Mouse (Mus musculus) mature B cell (primary cell): ENCODE results near the gene Ccnb3.
"Not testable (repeated sequence)": the region's sequence is repeated elsewhere in the genome, so short reads cannot be mapped to it uniquely, and the experiment has no call there.

Source experiments
- in situ Hi-C: fragments of 300-500 bp; cut with MboI; formaldehyde crosslinking; loops from 2 replicates; pipeline ENCODE4 v1.14.3; 2019

Ccnb3 gene

DNA sequence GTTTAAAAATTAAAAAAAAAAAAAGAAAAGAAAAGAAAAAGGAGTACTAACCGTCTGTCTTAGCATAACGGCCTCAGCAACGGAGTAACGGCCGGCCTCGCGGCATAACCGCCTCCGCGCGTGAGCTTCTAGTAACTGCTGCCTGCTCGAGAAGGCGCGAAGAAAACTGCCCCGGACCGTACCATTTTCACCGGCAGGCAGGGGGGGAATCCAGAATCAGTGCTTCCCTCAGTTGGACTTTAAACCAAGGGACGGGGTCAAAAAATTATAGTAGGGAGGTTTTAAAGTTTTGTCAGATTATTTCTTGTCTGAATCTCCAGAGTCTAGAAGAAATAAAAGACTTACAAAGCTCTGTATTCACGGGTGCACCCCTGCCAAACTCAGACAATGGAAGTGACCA lies at the start of gene Ccnb3:
TSS of gene Ccnb3 (minus strand) at position 101 of the 400 bp plus-strand sequence.
- in situ Hi-C loops: no loop called here

DNA sequence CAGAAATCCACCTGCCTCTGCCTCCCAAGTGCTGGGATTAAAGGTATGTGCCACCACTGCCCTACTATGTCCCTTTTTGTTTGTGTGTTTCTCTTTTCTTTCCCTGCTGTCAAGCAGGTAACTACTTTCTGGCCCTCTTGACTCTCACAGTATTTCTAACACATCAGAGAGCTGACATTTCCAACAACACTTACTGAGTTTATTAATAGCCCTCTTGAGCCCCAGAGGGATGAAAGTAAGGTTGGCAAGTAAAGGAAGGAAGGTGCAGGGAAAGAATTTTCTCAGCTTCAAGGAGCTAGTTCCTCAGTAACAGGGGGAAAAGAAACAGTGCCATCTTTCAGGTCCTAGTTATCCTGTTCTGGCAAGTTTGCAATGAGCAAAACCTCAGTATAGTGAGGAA lies 48.9 kb upstream of the Ccnb3 start:
- in situ Hi-C loops: no loop called here

DNA sequence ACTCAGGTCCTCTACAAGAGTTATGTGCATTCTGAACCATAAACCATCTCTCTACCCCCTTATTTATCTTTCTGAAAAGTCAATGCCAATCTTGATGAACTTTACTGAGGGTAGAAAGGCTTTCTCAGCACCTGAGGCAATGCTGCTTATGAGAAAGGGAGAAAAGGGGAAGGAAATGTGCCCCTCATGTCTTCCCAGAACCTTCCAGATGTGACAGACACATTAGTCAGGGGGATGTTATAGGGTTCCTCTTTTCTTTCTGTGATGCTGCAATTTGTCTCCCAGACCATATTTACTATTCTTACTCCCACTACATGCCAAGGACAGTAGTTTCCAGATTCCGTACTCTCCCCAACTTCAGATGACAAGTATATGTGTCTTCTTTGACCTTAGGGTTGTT lies 44.5 kb upstream of the Ccnb3 start:
- in situ Hi-C loops: no loop called here

DNA sequence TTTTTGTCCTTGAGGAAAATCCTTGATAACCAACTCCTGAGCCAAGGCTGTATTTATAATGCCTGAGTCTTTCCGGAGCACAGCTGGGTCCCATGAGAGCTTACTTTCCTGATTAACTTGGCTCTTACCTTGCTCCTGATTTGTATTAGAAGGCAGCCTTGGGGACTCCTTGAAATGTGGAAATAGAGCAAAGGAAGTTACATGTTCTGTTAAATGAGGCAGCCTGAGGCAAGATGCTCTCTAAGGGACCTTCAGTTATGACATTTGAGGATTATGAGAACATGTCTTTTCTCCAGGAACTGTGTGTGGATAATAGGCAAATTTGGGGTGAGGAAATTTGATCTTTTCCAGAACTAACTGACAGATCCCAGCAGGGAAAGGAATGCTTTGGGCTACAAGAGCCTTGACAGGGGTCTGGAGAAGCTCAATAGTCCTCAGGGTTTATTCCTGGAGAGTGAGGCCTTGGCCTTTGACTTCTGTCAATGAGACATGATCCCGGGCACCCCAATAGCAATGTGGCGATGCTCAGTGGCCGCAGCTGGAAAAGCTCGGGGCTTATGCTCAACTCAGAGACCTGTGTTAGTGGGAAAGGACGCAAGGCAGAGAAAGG lies 38.5 kb upstream of the Ccnb3 start:
- in situ Hi-C loops: no loop called here

DNA sequence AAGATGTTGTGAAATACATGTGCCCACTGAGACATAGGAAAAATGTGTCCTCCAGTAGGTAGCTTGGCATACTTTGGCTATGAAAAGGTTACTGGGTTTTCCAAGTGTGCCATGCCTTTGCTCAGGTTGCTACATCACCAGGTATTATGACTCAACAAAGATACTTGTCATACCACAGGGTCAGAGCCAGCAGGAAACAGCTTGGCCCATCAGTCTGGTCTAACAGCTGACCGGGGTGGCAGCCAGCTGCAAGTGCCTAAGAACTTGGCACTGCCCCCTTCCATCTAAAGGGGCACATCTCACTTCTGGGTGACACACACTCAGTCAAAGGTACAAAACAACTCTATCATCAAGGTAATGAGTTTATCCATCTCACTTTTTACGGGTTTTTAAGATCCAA lies 26.6 kb upstream of the Ccnb3 start:
- in situ Hi-C loops: no loop called here

DNA sequence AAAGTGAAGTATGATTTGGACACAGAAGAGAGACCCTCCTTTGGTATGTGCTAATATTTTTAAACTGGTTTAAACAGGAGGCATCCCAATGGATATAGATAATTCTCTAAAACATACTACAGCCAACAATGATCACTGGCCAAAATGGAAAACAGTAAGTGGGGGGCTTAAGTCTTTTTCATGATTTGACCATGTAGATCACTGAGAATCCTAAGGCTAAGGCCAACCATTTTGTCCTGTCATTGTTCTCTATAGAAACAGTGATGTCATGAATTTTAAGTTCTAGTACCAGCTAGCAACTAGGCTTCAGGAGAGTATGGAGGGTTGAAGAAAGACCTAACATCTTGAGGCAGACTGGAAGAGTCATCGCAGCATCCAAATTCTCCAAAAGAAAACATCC lies 25.8 kb upstream of the Ccnb3 start, which contains the start of gene Akap4:
TSS of gene Akap4 (plus strand) at position 301 of the 400 bp plus-strand sequence.
- in situ Hi-C loops: no loop called here

DNA sequence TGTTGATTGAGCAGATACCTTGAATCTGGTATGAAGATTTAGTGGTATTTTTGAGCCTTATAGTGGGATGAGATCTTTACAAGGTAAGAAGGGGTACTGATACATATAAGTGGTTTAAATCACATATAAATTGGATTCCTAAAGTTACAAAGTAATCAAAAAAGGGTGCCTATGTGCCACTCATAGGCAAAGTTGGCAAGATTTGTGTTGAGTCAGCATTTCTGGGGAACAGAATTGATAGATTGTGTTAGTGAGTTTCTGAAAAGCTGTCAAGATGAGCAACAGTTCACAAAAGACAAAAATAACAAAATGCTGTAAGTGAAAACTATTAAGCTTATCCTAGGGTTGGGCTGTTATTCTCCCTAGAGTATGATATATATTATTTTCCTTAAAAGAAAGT lies 22.7 kb upstream of the Ccnb3 start:
- in situ Hi-C loops: no loop called here

DNA sequence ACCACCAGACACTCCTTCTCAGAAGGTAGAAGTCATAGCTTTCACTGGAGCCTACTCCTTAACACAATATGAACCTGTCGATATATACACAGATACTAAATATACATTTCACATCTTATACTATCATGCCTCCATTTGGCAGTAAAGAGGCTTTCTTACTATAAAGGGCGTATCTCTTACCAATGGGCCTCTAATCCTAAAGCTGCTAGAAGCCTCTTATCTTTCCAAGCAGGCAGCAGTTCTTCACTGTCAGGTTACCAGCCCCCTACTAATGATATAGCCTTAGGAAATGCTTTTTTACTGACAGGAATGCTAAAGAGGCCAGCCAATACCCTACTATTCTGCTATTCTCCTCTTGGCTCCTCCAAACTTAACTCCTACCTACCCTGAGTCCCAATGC lies 16.2 kb upstream of the Ccnb3 start:
- in situ Hi-C loops: no loop called here

DNA sequence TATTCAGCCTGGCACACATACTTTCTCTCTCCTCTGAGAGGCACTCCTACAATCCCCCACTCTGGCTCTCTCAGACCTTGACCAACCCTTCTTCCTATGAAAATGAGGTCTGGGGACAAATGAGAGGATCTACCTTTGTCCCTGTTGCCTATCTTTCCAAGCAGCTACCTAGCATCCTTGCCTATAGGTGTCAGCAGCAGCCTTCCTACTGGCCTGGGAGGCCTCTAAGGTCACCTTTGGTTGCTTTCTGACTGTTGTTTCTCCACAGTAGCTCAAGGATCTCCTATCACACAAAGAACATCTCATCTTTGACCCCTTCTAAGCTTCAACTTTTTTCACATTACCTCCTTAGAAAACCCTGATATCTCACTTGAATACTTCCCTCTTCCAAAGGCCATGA lies 15.6 kb upstream of the Ccnb3 start:
- in situ Hi-C loops: no loop called here

DNA sequence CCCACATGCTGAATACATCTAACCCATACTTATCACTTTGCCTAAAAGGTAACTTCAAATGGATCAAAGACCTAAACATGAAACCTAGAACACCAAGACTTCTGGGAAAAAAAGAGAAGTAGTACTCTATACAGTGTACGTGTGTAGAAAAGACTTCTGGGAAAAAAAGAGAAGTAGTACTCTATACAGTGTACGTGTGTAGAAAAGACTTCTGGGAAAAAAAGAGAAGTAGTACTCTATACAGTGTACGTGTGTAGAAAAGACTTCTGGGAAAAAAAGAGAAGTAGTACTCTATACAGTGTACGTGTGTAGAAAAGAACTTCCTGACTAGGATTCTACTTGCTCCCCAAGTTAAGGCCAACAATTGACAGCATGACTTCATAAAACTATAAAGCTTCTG lies 57.5 kb downstream of the Ccnb3 start:
- in situ Hi-C loops: not testable (repeated sequence)

DNA sequence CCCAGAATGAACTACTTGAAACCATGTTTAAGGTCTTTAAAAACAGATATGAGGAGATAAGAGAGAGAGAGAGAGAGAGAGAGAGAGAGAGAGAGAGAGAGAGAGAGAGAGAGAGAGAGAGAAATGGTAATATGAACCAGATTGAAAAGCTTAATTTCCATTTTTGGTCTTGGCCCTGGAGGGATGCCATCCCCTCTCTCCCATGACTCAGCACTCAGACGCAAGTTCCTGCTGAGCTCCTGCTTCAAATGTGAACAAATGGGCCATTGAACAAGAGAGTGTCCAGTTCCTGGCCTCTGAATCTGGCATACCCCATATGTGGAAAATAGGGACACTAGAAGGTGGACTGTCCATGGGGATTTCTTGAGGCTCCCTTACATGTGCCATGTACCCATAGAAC lies 69.5 kb downstream of the Ccnb3 start:
- in situ Hi-C loops: no loop called here

DNA sequence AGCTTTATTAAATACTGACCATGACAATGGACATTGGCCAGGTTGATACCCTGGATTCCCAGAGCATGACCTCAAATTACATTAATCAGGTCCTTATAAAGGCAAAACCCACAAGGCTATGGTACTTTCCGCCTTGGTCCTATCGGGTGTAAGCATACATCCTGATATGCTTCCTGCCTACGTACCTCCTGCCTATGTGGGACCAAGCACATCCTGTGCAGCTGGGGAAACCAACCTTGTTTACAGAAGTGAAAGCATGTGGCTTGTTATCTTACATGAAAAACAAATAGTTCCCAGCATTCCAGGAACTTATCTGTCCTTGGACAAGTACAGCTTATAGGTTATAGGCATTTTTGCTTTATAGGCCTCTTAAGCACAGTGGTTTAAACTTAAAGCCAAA lies 72.8 kb downstream of the Ccnb3 start:
- in situ Hi-C loops: no loop called here
